Mouse (Mus musculus) kidney, postnatal 0 days (tissue): Measurements from ENCODE around the gene Ctcf. TPM values are rescaled to one million over a fixed set of nuclear protein-coding genes. Genes with fewer than 3 reads are reported as not detected.
A peak's percentile ranks its signal among the peaks of the same experiment; 100 is the strongest.

Source experiments
- ATAC-seq: fragments of 200-750 bp; cut with Nextera tagmentation; replicated peaks from 2 replicates; pipeline ENCODE4 v1.8.0; 2017; ENCODE audit warnings: low read depth, moderate number of reproducible peaks, moderate TSS enrichment, moderate library complexity; ENCODE audit not compliant: low FRiP score
- DNase-seq: peaks from one replicate; pipeline ENCODE4 v3.0.0-alpha.2; 2016; ENCODE audit warnings: low spot score
- H3K27ac ChIP-seq: fragments of 300-500 bp; sonication (generic); 2 replicates; pipeline ENCODE4 v1.5.1; 2014; ENCODE audit warnings: mild to moderate bottlenecking
- H3K27me3 ChIP-seq: fragments of 300-500 bp; sonication (generic); 2 replicates; pipeline ENCODE4 v1.6.1; 2014; ENCODE audit warnings: low read length, mixed read lengths; ENCODE audit not compliant: insufficient read depth
- H3K36me3 ChIP-seq: fragments of 300-500 bp; sonication (generic); 2 replicates; pipeline ENCODE4 v1.6.1; 2014; ENCODE audit warnings: low read length, mixed read lengths; ENCODE audit not compliant: insufficient read depth
- H3K4me1 ChIP-seq: fragments of 300-500 bp; sonication (generic); replicated peaks from 2 replicates; pipeline ENCODE4 v1.6.1; 2014; ENCODE audit warnings: antibody characterized with exemption, low read length, mixed read lengths; ENCODE audit not compliant: insufficient read depth
- H3K4me2 ChIP-seq: fragments of 300-500 bp; sonication (generic); 2 replicates; pipeline ENCODE4 v1.6.1; 2014; ENCODE audit warnings: mild to moderate bottlenecking, low read length, moderate library complexity, mixed read lengths
- H3K4me3 ChIP-seq: fragments of 300-500 bp; sonication (generic); replicated peaks from 2 replicates; pipeline ENCODE4 v1.5.1; 2014; ENCODE audit warnings: low read depth, low read length
- H3K9ac ChIP-seq: fragments of 300-500 bp; sonication (generic); 2 replicates; pipeline ENCODE4 v1.6.1; 2014; ENCODE audit warnings: low read depth, low read length
- H3K9me3 ChIP-seq: fragments of 300-500 bp; sonication (generic); replicated peaks from 2 replicates; pipeline ENCODE4 v1.6.1; 2016; ENCODE audit warnings: low read length, inconsistent platforms, mixed read lengths
- CTCF ChIP-seq: IDR thresholded peaks from 2 replicates; pipeline ENCODE4 v1.5.1; 2016; ENCODE audit warnings: antibody characterized with exemption, low read depth, mild to moderate bottlenecking, moderate library complexity
- WGBS: fragments of 180-500 bp; shearing (Covaris S2); extraction: QIAGEN DNeasy Blood & Tissue Kit; methylation state at CpG from one replicate; pipeline ENCODE4 v1.1.7; 2014; 5-methylcytosine and 5-hydroxymethylcytosine counted together
- microRNA counts: library from miRNA; unstranded; fragments of <30 nt; microRNA quantifications from one replicate; lab custom pipeline; 2015
- microRNA-seq: library from miRNA; unstranded; fragments of <30 nt; microRNA quantifications from one replicate; pipeline ENCODE4, GENCODE M21; 2016
- polyA plus RNA-seq: library from polyadenylated mRNA; unstranded; fragments of >200 nt; fragmentation: Nextera tagmentation; extraction: Ambion mirVana; gene quantifications from 2 replicates; pipeline ENCODE4 v1.2.1, GENCODE M21; 2015

Gene Ctcf
- polyA plus RNA-seq, 1 experiment from 2014 or later = 89.4 TPM

DNA sequence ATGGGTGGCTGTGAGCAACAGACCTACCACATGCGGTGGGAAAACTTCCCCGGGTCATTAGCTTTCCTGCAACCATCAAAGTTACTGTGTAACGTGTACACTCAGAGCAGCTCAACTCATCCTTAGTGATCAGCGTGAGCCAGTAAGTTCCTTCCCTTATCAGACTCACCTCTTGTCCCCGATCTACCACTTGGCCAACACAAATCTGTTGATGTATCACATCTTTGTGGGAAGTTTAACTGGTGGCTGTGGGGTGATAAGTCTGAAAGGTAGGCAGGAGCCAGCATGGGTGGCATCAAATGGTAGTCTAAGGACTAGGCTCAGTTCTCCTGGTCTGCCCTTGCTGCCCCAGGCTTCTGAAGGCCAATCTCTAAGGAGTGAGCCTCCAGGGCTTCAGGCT is 95.8 kb downstream of the Ctcf start:
- TF ChIP-seq CTCF = no peak
- Histone ChIP-seq H3K4me1 (no peaks in the 10 kb centered on the region), H3K9me3 (no peaks in the 10 kb centered on the region), H3K4me2 (no peak overlapping the region), H3K27ac (no peak overlapping the region), H3K4me3 (no peak overlapping the region), H3K27me3 (no peaks in the 10 kb centered on the region), H3K36me3 (no peaks in the 10 kb centered on the region), H3K9ac (no peak overlapping the region)
- no peak for DNase-seq
- no peak for ATAC-seq
- 56% methylated on average over 5 of the region's 5 CpGs for WGBS

MicroRNAs encoded within 50 kb of the gene (microRNA counts, 519-probe panel; counts per million panel counts)
- 330 counts per million, percentile 68 among the panel's probes with 10 or more counts for microRNA mmu-miR-1966 (lab: Ali Mortazavi, UCI)

Small RNA genes within 50 kb of the gene (microRNA-seq; reads per million reads assigned to microRNA genes)
- not detected for gene Mir1966

Other genes starting within 250 kb of the Ctcf start
- 0.05 TPM in 1 of 2 replicates, not detected in the other for gene Kctd19, start 223.1 kb upstream of the Ctcf start, polyA plus RNA-seq
- 0.15 and 0.34 TPM in 2 replicates for gene Lrrc36, start 223.0 kb upstream of the Ctcf start, polyA plus RNA-seq
- gene Tppp3, start 165.0 kb upstream of the Ctcf start, polyA plus RNA-seq = 15.6 and 19.4 TPM in 2 replicates
- gene Zdhhc1, start 139.7 kb upstream of the Ctcf start, polyA plus RNA-seq = 28.0 and 30.5 TPM in 2 replicates
- gene Hsd11b2, start 117.8 kb upstream of the Ctcf start, polyA plus RNA-seq = 42.4 and 44.8 TPM in 2 replicates
- 112 and 122 TPM in 2 replicates for gene Atp6v0d1, start 70.5 kb upstream of the Ctcf start, polyA plus RNA-seq
- 40.9 and 44.4 TPM in 2 replicates for gene Ripor1, start 31.3 kb upstream of the Ctcf start, polyA plus RNA-seq
- 0.61 and 1.2 TPM in 2 replicates for gene Agrp, start 825 bp downstream of the Ctcf start, polyA plus RNA-seq
- gene Carmil2, start 49.7 kb downstream of the Ctcf start, polyA plus RNA-seq = 0.28 and 0.45 TPM in 2 replicates
- 51.2 and 53.4 TPM in 2 replicates for gene Acd, start 64.5 kb downstream of the Ctcf start, polyA plus RNA-seq
- gene Pard6a, start 64.6 kb downstream of the Ctcf start, polyA plus RNA-seq = 18.7 and 19.6 TPM in 2 replicates
- gene 4933405L10Rik, start 71.1 kb downstream of the Ctcf start, polyA plus RNA-seq = 0.11 TPM in 1 of 2 replicates, not detected in the other
- gene Enkd1, start 71.6 kb downstream of the Ctcf start, polyA plus RNA-seq = 14.6 and 17.8 TPM in 2 replicates
- 19.2 and 21.0 TPM in 2 replicates for gene Gfod2, start 122.1 kb downstream of the Ctcf start, polyA plus RNA-seq
- gene Ranbp10, start 190.8 kb downstream of the Ctcf start, polyA plus RNA-seq = 7.0 and 8.9 TPM in 2 replicates
- gene Tsnaxip1, start 191.2 kb downstream of the Ctcf start, polyA plus RNA-seq = 0.05 TPM in 1 of 2 replicates, not detected in the other
- gene Cenpt, start 216.7 kb downstream of the Ctcf start, polyA plus RNA-seq = 23.4 and 24.9 TPM in 2 replicates
- 56.0 and 60.8 TPM in 2 replicates for gene Thap11, start 218.6 kb downstream of the Ctcf start, polyA plus RNA-seq
- gene Nutf2, start 224.0 kb downstream of the Ctcf start, polyA plus RNA-seq = 188 and 192 TPM in 2 replicates
- gene Edc4, start 244.3 kb downstream of the Ctcf start, polyA plus RNA-seq = 27.6 and 30.1 TPM in 2 replicates